Mouse (Mus musculus): ENCODE measurements around the gene Stk32c. TPM values are rescaled to one million over a fixed set of nuclear protein-coding genes. Genes with fewer than 3 reads are reported as not detected.

Gene Stk32c
- polyA plus RNA-seq, 1 experiment from 2014 or later = not detected

GRCm38 (mm10) chr7:139233714-139234113 lies 20.6 kb upstream of the Stk32c start:
- Histone ChIP-seq H3K36me3 (ENCODE audit: control insufficient read depth, insufficient read depth) (no peaks in the 10 kb centered on the region), H3K4me2 (ENCODE audit: low read depth, low read length) (no peak overlapping the region), H3K4me3 (ENCODE audit: low read depth, low read length) (no peak overlapping the region), H3K27me3 (ENCODE audit: control insufficient read depth, insufficient read depth, low read depth, low read length) (no peaks in the 10 kb centered on the region), H3K9me3 (replicated peaks; ENCODE audit: control insufficient read depth, low read length) (no peaks in the 10 kb centered on the region), H3K9ac (ENCODE audit: low read depth, low read length) (no peak overlapping the region), H3K4me1 (ENCODE audit: control insufficient read depth, low read depth, low read length) (peaks cover 9% of the 10 kb centered on the region), H3K27ac (ENCODE audit: low read length) (no peak overlapping the region)
- WGBS (ENCODE audit: insufficient replicate concordance) = 3% methylated on average over 7 of the region's 7 CpGs
- ATAC-seq (ENCODE audit: low read depth) = peak; percentile 53

GRCm38 (mm10) chr7:139230241-139230640 lies 17.1 kb upstream of the Stk32c start:
- no peak for ATAC-seq (ENCODE audit: low read depth)
- H3K27me3 ChIP-seq (ENCODE audit: control insufficient read depth, insufficient read depth, low read depth, low read length) = no peaks in the 10 kb centered on the region
- no peak overlapping the region for H3K4me2 ChIP-seq (ENCODE audit: low read depth, low read length)
- H3K4me3 ChIP-seq (ENCODE audit: low read depth, low read length) = no peak overlapping the region
- H3K27ac ChIP-seq (ENCODE audit: low read length) = no peak overlapping the region
- WGBS (ENCODE audit: insufficient replicate concordance) = 55% methylated on average over 12 of the region's 12 CpGs
- H3K9ac ChIP-seq (ENCODE audit: low read depth, low read length) = no peak overlapping the region
- H3K4me1 ChIP-seq (ENCODE audit: control insufficient read depth, low read depth, low read length) = peaks cover 9% of the 10 kb centered on the region
- H3K9me3 ChIP-seq (replicated peaks; ENCODE audit: control insufficient read depth, low read length) = no peaks in the 10 kb centered on the region
- no peaks in the 10 kb centered on the region for H3K36me3 ChIP-seq (ENCODE audit: control insufficient read depth, insufficient read depth)

- Histone ChIP-seq H3K27me3 (ENCODE audit: control insufficient read depth, insufficient read depth, low read depth, low read length) (no peaks in the 10 kb centered on the region), H3K27ac (ENCODE audit: low read length) (no peak overlapping the region), H3K4me2 (ENCODE audit: low read depth, low read length) (no peak overlapping the region), H3K9ac (ENCODE audit: low read depth, low read length) (no peak overlapping the region), H3K4me1 (ENCODE audit: control insufficient read depth, low read depth, low read length) (peaks cover 8% of the 10 kb centered on the region), H3K9me3 (replicated peaks; ENCODE audit: control insufficient read depth, low read length) (no peaks in the 10 kb centered on the region), H3K36me3 (ENCODE audit: control insufficient read depth, insufficient read depth) (no peaks in the 10 kb centered on the region), H3K4me3 (ENCODE audit: low read depth, low read length) (no peak overlapping the region)
- no peak for ATAC-seq (ENCODE audit: low read depth)
- 54% methylated on average over 5 of the region's 5 CpGs for WGBS (ENCODE audit: insufficient replicate concordance)
Measured at GRCm38 (mm10) chr7:139229837-139230236, 16.7 kb upstream of the Stk32c start.

GRCm38 (mm10) chr7:139228447-139229171 lies 15.5 kb upstream of the Stk32c start:
- ATAC-seq (ENCODE audit: low read depth) = peak; percentile 19; the same call in 1 of the 2 replicates
- no peaks in the 10 kb centered on the region for H3K27me3 ChIP-seq (ENCODE audit: control insufficient read depth, insufficient read depth, low read depth, low read length)
- 16% methylated on average over 6 of the region's 6 CpGs for WGBS (ENCODE audit: insufficient replicate concordance)
- H3K4me3 ChIP-seq (ENCODE audit: low read depth, low read length) = no peak overlapping the region
- no peak overlapping the region for H3K9ac ChIP-seq (ENCODE audit: low read depth, low read length)
- H3K27ac ChIP-seq (ENCODE audit: low read length) = no peak overlapping the region
- H3K9me3 ChIP-seq (replicated peaks; ENCODE audit: control insufficient read depth, low read length) = no peaks in the 10 kb centered on the region
- H3K36me3 ChIP-seq (ENCODE audit: control insufficient read depth, insufficient read depth) = no peaks in the 10 kb centered on the region
- H3K4me1 ChIP-seq (ENCODE audit: control insufficient read depth, low read depth, low read length) = no peaks in the 10 kb centered on the region; the same call in 1 of the 2 replicates
- no peak overlapping the region for H3K4me2 ChIP-seq (ENCODE audit: low read depth, low read length)

- Histone ChIP-seq H3K36me3 (ENCODE audit: control insufficient read depth, insufficient read depth) (no peaks in the 10 kb centered on the region), H3K4me2 (ENCODE audit: low read depth, low read length) (no peak overlapping the region), H3K27me3 (ENCODE audit: control insufficient read depth, insufficient read depth, low read depth, low read length) (no peaks in the 10 kb centered on the region), H3K4me3 (ENCODE audit: low read depth, low read length) (no peak overlapping the region), H3K27ac (ENCODE audit: low read length) (no peak overlapping the region), H3K9me3 (replicated peaks; ENCODE audit: control insufficient read depth, low read length) (no peaks in the 10 kb centered on the region), H3K4me1 (ENCODE audit: control insufficient read depth, low read depth, low read length) (no peaks in the 10 kb centered on the region; the same call in 1 of the 2 replicates), H3K9ac (ENCODE audit: low read depth, low read length) (no peak overlapping the region)
- ATAC-seq (ENCODE audit: low read depth) = no peak
- WGBS (ENCODE audit: insufficient replicate concordance) = 64% methylated on average over 7 of the region's 7 CpGs
Measured at GRCm38 (mm10) chr7:139226416-139226815, 13.3 kb upstream of the Stk32c start.

GRCm38 (mm10) chr7:139224725-139225124 lies 11.6 kb upstream of the Stk32c start:
- no peaks in the 10 kb centered on the region; the same call in 1 of the 2 replicates for H3K4me1 ChIP-seq (ENCODE audit: control insufficient read depth, low read depth, low read length)
- H3K36me3 ChIP-seq (ENCODE audit: control insufficient read depth, insufficient read depth) = no peaks in the 10 kb centered on the region
- 26% methylated on average over 8 of the region's 8 CpGs for WGBS (ENCODE audit: insufficient replicate concordance)
- H3K27me3 ChIP-seq (ENCODE audit: control insufficient read depth, insufficient read depth, low read depth, low read length) = no peaks in the 10 kb centered on the region
- no peak overlapping the region for H3K4me2 ChIP-seq (ENCODE audit: low read depth, low read length)
- H3K4me3 ChIP-seq (ENCODE audit: low read depth, low read length) = no peak overlapping the region
- H3K9me3 ChIP-seq (replicated peaks; ENCODE audit: control insufficient read depth, low read length) = no peaks in the 10 kb centered on the region
- peak; percentile 64 for ATAC-seq (ENCODE audit: low read depth)
- H3K27ac ChIP-seq (ENCODE audit: low read length) = peak overlapping the region; percentile 34; the same call in 1 of the 2 replicates
- H3K9ac ChIP-seq (ENCODE audit: low read depth, low read length) = no peak overlapping the region

- Histone ChIP-seq H3K4me2 (ENCODE audit: low read depth, low read length) (no peak overlapping the region), H3K27ac (ENCODE audit: low read length) (peak overlapping the region; percentile 8; the same call in 1 of the 2 replicates), H3K36me3 (ENCODE audit: control insufficient read depth, insufficient read depth) (no peaks in the 10 kb centered on the region), H3K27me3 (ENCODE audit: control insufficient read depth, insufficient read depth, low read depth, low read length) (no peaks in the 10 kb centered on the region), H3K9ac (ENCODE audit: low read depth, low read length) (no peak overlapping the region), H3K4me3 (ENCODE audit: low read depth, low read length) (no peak overlapping the region), H3K4me1 (ENCODE audit: control insufficient read depth, low read depth, low read length) (no peaks in the 10 kb centered on the region; the same call in 1 of the 2 replicates), H3K9me3 (replicated peaks; ENCODE audit: control insufficient read depth, low read length) (no peaks in the 10 kb centered on the region)
- no peak for ATAC-seq (ENCODE audit: low read depth)
- 39% methylated on average over 1 of the region's 1 CpGs for WGBS (ENCODE audit: insufficient replicate concordance)
Measured at GRCm38 (mm10) chr7:139224070-139224469, 11.0 kb upstream of the Stk32c start.

GRCm38 (mm10) chr7:139222341-139222740 lies 9.2 kb upstream of the Stk32c start:
- 53% methylated on average over 4 of the region's 4 CpGs for WGBS (ENCODE audit: insufficient replicate concordance)
- no peaks in the 10 kb centered on the region for H3K9me3 ChIP-seq (replicated peaks; ENCODE audit: control insufficient read depth, low read length)

GRCm38 (mm10) chr7:139221856-139222255 lies 8.7 kb upstream of the Stk32c start:
- no peaks in the 10 kb centered on the region for H3K4me1 ChIP-seq (ENCODE audit: control insufficient read depth, low read depth, low read length)
- whole genome bisulfite sequencing (ENCODE audit: insufficient replicate concordance) = 56% methylated on average over 2 of the region's 2 CpGs
- no peak overlapping the region for H3K27ac ChIP-seq (ENCODE audit: low read length)
- ATAC-seq (ENCODE audit: low read depth) = no peak
- H3K9me3 ChIP-seq (replicated peaks; ENCODE audit: control insufficient read depth, low read length) = no peaks in the 10 kb centered on the region
- no peaks in the 10 kb centered on the region for H3K36me3 ChIP-seq (ENCODE audit: control insufficient read depth, insufficient read depth)
- no peak overlapping the region for H3K4me2 ChIP-seq (ENCODE audit: low read depth, low read length)
- no peak overlapping the region for H3K9ac ChIP-seq (ENCODE audit: low read depth, low read length)
- H3K27me3 ChIP-seq (ENCODE audit: control insufficient read depth, insufficient read depth, low read depth, low read length) = no peaks in the 10 kb centered on the region
- no peak overlapping the region for H3K4me3 ChIP-seq (ENCODE audit: low read depth, low read length)

More at GRCm38 (mm10) chr7:139222341-139222740, 9.2 kb upstream of the Stk32c start:
- H3K27me3 ChIP-seq (ENCODE audit: control insufficient read depth, insufficient read depth, low read depth, low read length) = no peaks in the 10 kb centered on the region
- no peak overlapping the region for H3K4me2 ChIP-seq (ENCODE audit: low read depth, low read length)
- ATAC-seq (ENCODE audit: low read depth) = no peak
- no peaks in the 10 kb centered on the region for H3K4me1 ChIP-seq (ENCODE audit: control insufficient read depth, low read depth, low read length)
- H3K9ac ChIP-seq (ENCODE audit: low read depth, low read length) = no peak overlapping the region
- no peak overlapping the region for H3K4me3 ChIP-seq (ENCODE audit: low read depth, low read length)
- no peaks in the 10 kb centered on the region for H3K36me3 ChIP-seq (ENCODE audit: control insufficient read depth, insufficient read depth)
- no peak overlapping the region for H3K27ac ChIP-seq (ENCODE audit: low read length)
